Mouse (Mus musculus): ENCODE results near the gene Tcf7l2. TPM values are rescaled to one million over a fixed set of nuclear protein-coding genes. Genes with fewer than 3 reads are reported as not detected.

Gene Tcf7l2
- 0.68 TPM for polyA plus RNA-seq (2017; shearing (Covaris generic))

DNA sequence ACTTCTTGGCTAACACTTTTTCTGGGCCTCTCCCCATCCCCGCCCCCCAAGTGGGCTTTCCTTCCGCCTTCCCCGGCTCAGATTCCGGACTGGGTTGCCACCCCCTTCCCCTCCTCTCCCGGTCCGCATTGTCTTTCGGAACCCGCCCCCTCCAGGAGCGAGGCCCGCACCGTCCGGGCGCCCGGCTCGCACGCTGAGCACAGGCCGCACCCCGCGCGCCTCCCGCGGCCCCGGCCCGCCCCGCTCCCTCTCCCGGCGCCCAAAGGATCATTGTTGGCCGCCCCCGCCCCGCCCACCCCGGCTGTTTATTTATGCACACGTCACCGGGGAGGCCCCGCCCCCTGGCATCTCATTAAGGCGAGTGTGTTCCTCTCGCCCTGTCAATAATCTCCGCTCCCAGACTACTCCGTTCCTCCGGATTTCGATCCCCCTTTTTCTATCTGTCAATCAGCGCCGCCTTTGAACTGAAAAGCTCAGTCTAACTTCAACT is at the start of gene Tcf7l2:
Tcf7l2 (plus strand) TSS at position 382 of the 490 bp plus-strand sequence.

Data from effector memory CD4-positive, alpha-beta T cell, adult 7 months (primary cell).